Mouse (Mus musculus) megakaryocyte, embryonic 14.5 days (primary cell): ENCODE measurements around the gene Zfp473.

Experiments used
- FLI1 ChIP-seq: IDR thresholded peaks from 2 replicates; pipeline ENCODE4 v1.6.1; 2012; ENCODE audit warnings: low read length, inconsistent platforms, mixed read lengths
- GATA1 ChIP-seq: IDR thresholded peaks from 3 replicates; pipeline ENCODE4 v1.6.1; 2012; ENCODE audit warnings: mixed read lengths, low read length, inconsistent platforms, borderline replicate concordance

GRCm38 (mm10) chr7:44685531-44686402 is 65.1 kb downstream of the Zfp473 start:
- TF ChIP-seq GATA1 = no peak
- TF ChIP-seq FLI1 = no peak
